Mouse (Mus musculus) bone marrow macrophage, adult 2 months (primary cell): ENCODE measurements around the gene Nek8.

Experiments
- CTCF ChIP-seq: IDR thresholded peaks from 2 replicates; pipeline ENCODE4 v1.5.1; 2012; ENCODE audit warnings: low read depth, mild to moderate bottlenecking, low read length, moderate library complexity
- POLR2A ChIP-seq: IDR thresholded peaks from 2 replicates; pipeline ENCODE4 v1.6.1; 2012; ENCODE audit warnings: mild to moderate bottlenecking, low read depth, low read length, borderline replicate concordance

GRCm38 (mm10) chr11:78182450-78182849 is 6.0 kb upstream of the Nek8 start:
- TF ChIP-seq CTCF (no peak), POLR2A (no peak)
